20 mouse cellular contexts compared by ENCODE assay signal in the genomic region with DNA sequence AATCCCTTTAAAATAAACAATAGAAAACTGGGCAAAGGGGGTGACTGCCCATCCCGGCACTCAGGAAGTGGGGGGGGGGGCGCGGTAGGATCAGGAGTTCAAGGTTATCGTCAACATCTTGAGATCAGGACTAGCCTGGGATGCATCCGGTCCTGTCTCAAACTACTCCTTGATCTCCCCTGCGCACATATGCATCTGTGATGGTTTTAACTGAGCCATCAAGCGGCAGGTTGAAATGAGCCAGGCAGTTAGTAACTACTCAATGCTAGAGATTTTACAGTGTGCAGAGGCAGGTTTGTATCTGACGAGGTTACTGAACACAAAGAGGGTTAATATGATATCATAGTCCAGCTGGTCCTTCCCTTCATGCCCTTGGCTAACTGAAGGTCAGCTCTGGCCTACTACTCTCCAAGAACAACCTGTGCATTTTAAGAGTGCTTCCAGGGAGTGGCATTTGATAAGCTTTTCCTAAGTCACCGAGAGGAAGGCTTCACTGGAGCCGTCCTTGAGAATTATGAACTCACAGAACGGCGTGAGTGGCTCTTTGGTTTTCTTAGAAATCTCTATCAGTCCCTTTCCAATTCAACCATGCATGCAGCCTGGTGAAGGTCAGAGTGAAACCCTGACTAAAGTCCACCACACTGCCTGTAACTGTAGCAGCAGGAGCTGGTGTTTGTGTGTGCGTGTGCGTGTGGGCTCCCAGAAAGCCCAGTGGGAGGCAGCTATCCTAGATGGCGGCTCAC.
A peak's percentile ranks its signal among the peaks of the same experiment; 100 is the strongest.
DNase-seq lines count a peak whose midpoint lies in the region; ATAC-seq and TF ChIP-seq lines count a peak whose summit lies in the region.
"Had no signal": no experiment of that assay in that cellular context is flagged by ENCODE, and none has a peak within 500 bp of the region (broad histone marks: within the 10 kb centered on the region; RNA-seq: fewer than 3 reads in every experiment).

No protein-coding gene starts in this region.

- no peak for TF ChIP-seq CTCF in liver, adult 2 months (IDR thresholded peaks at IDR 0.05; ENCODE audit: low read depth, low read length)

- intact Hi-C loops in gastrocnemius, postnatal 36 days (cut with DNase I) = no loop called here

- H3K4me3 ChIP-seq in liver, adult 2 months (ENCODE audit: insufficient read depth, low read depth, low read length) = no peak overlapping the region
- no peak overlapping the region for H3K4me3 ChIP-seq in liver, embryonic 11.5 days (ENCODE audit: low read depth, low read length)
- H3K4me3 ChIP-seq: embryonic facial prominence, embryonic 12.5 days; forebrain, embryonic 12.5 days; heart, embryonic 12.5 days; hindbrain, embryonic 10.5 days; intestine, embryonic 15.5 days had no signal

- H3K79me2 ChIP-seq in liver, adult 2 months (ENCODE audit: control insufficient read depth, insufficient read depth, low read length) = no peaks in the 10 kb centered on the region

- H3K36me3 ChIP-seq in liver, adult 2 months (ENCODE audit: control insufficient read depth, insufficient read depth, low read length) = no peaks in the 10 kb centered on the region
- no peaks in the 10 kb centered on the region for H3K36me3 ChIP-seq in liver, embryonic 11.5 days (ENCODE audit: control insufficient read depth, insufficient read depth, low read length)
- H3K36me3 ChIP-seq: embryonic facial prominence, embryonic 12.5 days; forebrain, embryonic 12.5 days; heart, embryonic 12.5 days; hindbrain, embryonic 10.5 days; intestine, embryonic 15.5 days had no signal

- no peak for TF ChIP-seq POLR2A in liver, adult 2 months (IDR thresholded peaks at IDR 0.05; ENCODE audit: extremely low read depth, insufficient read depth, low read length)

- H3K4me2 ChIP-seq in liver, embryonic 11.5 days = no peak overlapping the region
- H3K4me2 ChIP-seq: embryonic facial prominence, embryonic 12.5 days; forebrain, embryonic 12.5 days; heart, embryonic 12.5 days; hindbrain, embryonic 14.5 days; intestine, embryonic 15.5 days had no signal

- DNase-seq in adrenal gland, postnatal 36 days = peak; percentile 24 to 36
- DNase-seq in adrenal gland, postnatal 25 days = no peak
- DNase-seq in liver, adult 2 months (ENCODE audit: extremely low read depth, low read depth, low spot score) = peak; percentile 52
- DNase-seq in liver, embryonic 11.5 days (ENCODE audit: low spot score) = no peak
- DNase-seq in ES-CJ7 (ENCODE audit: low read depth, low spot score) (peak; percentile 88), R1 (ENCODE audit: low read depth, low spot score) (peak; percentile 83)
- no peak for DNase-seq in gastrocnemius, postnatal 36 days
- no peak for DNase-seq in cerebellum, postnatal 10 days
- DNase-seq: cerebellum, adult 2 months; cerebellum, postnatal 14 days; embryo, embryonic 11 days; gastrocnemius, postnatal 14 days had no signal

- peaks cover 14% of the 10 kb centered on the region for H3K4me1 ChIP-seq in liver, adult 2 months (ENCODE audit: control insufficient read depth, insufficient read depth, low read length)
- H3K4me1 ChIP-seq in liver, embryonic 11.5 days (replicated peaks; ENCODE audit: control insufficient read depth, insufficient read depth, low read length) = no peaks in the 10 kb centered on the region
- H3K4me1 ChIP-seq: intestine, embryonic 15.5 days had no signal

- no peaks in the 10 kb centered on the region for H3K27me3 ChIP-seq in liver, adult 2 months (ENCODE audit: control insufficient read depth, insufficient read depth, low read length)
- no peaks in the 10 kb centered on the region for H3K27me3 ChIP-seq in liver, embryonic 11.5 days (replicated peaks; ENCODE audit: control insufficient read depth, insufficient read depth, low read length)
- H3K27me3 ChIP-seq: embryonic facial prominence, embryonic 12.5 days; heart, embryonic 12.5 days; intestine, embryonic 15.5 days; Patski had no signal

- ATAC-seq in liver, embryonic 11.5 days (replicated peaks; ENCODE audit: low FRiP score) = no peak
- ATAC-seq: forebrain, embryonic 16.5 days; Patski had no signal

- peak overlapping the region; percentile 30; the same call in 1 of the 2 replicates for H3K27ac ChIP-seq in liver, adult 2 months (replicated peaks; ENCODE audit: insufficient read depth, low read depth, low read length)
- H3K27ac ChIP-seq in liver, embryonic 11.5 days (ENCODE audit: low read depth, low read length) = no peak overlapping the region
- H3K27ac ChIP-seq: embryonic facial prominence, embryonic 12.5 days; forebrain, embryonic 12.5 days; hindbrain, embryonic 10.5 days; hindbrain, embryonic 14.5 days; intestine, embryonic 15.5 days had no signal

- WGBS in liver, adult 2 months = 54% methylated on average over 15 of the region's 15 CpGs
- WGBS in liver, embryonic 11.5 days = 79% methylated on average over 15 of the region's 15 CpGs

- no peaks in the 10 kb centered on the region for H3K9me3 ChIP-seq in liver, embryonic 11.5 days (ENCODE audit: control insufficient read depth, low read length)
- H3K9me3 ChIP-seq: embryonic facial prominence, embryonic 12.5 days; forebrain, embryonic 12.5 days; heart, embryonic 12.5 days; hindbrain, embryonic 10.5 days; intestine, embryonic 15.5 days had no signal

- H3K9ac ChIP-seq in liver, adult 2 months (ENCODE audit: low read depth, low read length) = no peak overlapping the region
- no peak overlapping the region for H3K9ac ChIP-seq in liver, embryonic 11.5 days (ENCODE audit: low read depth, low read length)
- H3K9ac ChIP-seq: embryonic facial prominence, embryonic 12.5 days; forebrain, embryonic 12.5 days; heart, embryonic 12.5 days; hindbrain, embryonic 14.5 days; intestine, embryonic 15.5 days had no signal

Comparison
In these comparisons a context has a peak if more than half of its experiments do, and no peak if none do; other contexts are left out.
1. DNase-seq: peak in adrenal gland, postnatal 36 days (2 of 2), liver, adult 2 months (single experiment), ES-CJ7 (single experiment) and R1 (single experiment); none in adrenal gland, postnatal 25 days (single experiment), liver, embryonic 11.5 days (single experiment), gastrocnemius, postnatal 36 days (0 of 2) and cerebellum, postnatal 10 days (0 of 2).